Mouse (Mus musculus) megakaryocyte, embryonic 14.5 days (primary cell): ENCODE measurements at regions not wholly inside any gene's neighbourhood (a gene's known extent, or its start where the extent isn't known, plus 50 kb on each side); places are given as distances from the start of the nearest gene placed in this dataset.

Experiments used
- FLI1 ChIP-seq: IDR thresholded peaks from 2 replicates; pipeline ENCODE4 v1.6.1; 2012; ENCODE audit warnings: low read length, inconsistent platforms, mixed read lengths
- GATA1 ChIP-seq: IDR thresholded peaks from 3 replicates; pipeline ENCODE4 v1.6.1; 2012; ENCODE audit warnings: mixed read lengths, low read length, inconsistent platforms, borderline replicate concordance

DNA sequence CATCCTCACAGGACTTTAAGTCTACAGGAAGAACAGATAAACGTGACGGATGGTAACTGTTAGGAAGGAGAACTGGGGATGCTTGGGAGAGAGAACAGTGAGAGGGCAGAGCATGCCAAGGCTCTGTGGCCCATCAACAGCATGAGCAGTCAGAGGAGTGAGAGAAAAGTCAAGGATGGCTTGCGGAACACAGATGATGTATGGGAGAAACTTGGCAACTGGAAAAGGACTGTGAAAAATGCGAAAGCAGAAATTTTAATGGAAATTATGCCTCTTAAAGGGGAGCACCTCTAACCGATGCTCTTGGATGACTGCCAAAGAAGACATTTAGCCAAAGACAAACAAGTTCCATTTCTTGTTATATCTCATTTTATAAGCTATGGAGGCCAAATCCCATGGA, 382.6 kb downstream of the Sorl1 start:
- TF ChIP-seq GATA1: no peak
- no peak for TF ChIP-seq FLI1
